ENCODE assay signal across 8 mouse cellular contexts in the genomic region with DNA sequence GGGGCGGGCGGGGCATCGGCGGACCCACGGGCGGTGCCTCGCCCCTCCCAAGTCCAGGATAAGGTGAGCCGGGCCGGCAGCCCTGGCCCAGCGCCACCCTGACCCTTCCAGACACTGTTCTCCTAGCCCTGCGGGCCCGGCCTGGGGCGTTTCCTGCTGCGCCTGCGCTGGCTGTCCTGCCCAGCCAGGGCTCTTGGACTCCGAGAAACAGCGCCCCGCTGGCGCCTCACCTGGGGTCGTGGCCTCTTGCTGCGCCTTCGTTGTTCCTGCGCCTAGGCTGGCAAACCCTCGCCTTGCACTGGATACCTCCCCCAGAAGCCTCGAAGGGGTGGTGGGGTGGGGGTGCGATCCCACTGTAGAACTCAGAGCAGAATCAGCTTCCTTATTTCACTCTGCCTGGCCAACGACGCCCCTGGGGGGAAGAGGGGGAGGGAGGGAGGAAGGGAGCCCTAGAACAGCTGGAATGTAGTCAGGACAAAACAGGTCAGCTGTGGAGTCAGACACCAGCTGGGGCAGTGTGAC. TPM values are rescaled to one million over a fixed set of nuclear protein-coding genes. Genes with fewer than 3 reads are reported as not detected.
DNase-seq lines count a peak whose midpoint lies in the region; ATAC-seq and TF ChIP-seq lines count a peak whose summit lies in the region.

A gene (minus strand): TSS at position 393 of the 522 bp plus-strand sequence.

- H3K9ac ChIP-seq in hindbrain, embryonic 14.5 days: peak within 1 kb of the TSS; percentile 74
- peak within 1 kb of the TSS; percentile 55 for H3K9ac ChIP-seq in liver, embryonic 11.5 days (ENCODE audit: low read depth, low read length)
- peak within 1 kb of the TSS; percentile 61 for H3K9ac ChIP-seq in midbrain, postnatal 0 days (replicated peaks; ENCODE audit: low read length, poor library complexity, severe bottlenecking)

- no peak; the same call in 1 of the 2 replicates for ATAC-seq in hindbrain, embryonic 14.5 days (ENCODE audit: low FRiP score)
- peak; percentile 74 for ATAC-seq in liver, embryonic 11.5 days (replicated peaks; ENCODE audit: low FRiP score)
- ATAC-seq in midbrain, postnatal 0 days (ENCODE audit: low FRiP score): peak; percentile 31

- peaks cover 11% of the 10 kb centered on the region; the same call in 1 of the 2 replicates for H3K4me1 ChIP-seq in hindbrain, embryonic 14.5 days (replicated peaks; ENCODE audit: control insufficient read depth, insufficient read depth, low read length)
- peaks cover 6% of the 10 kb centered on the region; the same call in 1 of the 2 replicates for H3K4me1 ChIP-seq in liver, embryonic 11.5 days (replicated peaks; ENCODE audit: control insufficient read depth, insufficient read depth, low read length)
- H3K4me1 ChIP-seq in midbrain, postnatal 0 days (ENCODE audit: insufficient read depth, low read length): no peaks in the 10 kb centered on the region

- no peaks in the 10 kb centered on the region for H3K36me3 ChIP-seq in hindbrain, embryonic 14.5 days (replicated peaks; ENCODE audit: control insufficient read depth, insufficient read depth)
- H3K36me3 ChIP-seq in liver, embryonic 11.5 days (ENCODE audit: control insufficient read depth, insufficient read depth, low read length): no peaks in the 10 kb centered on the region
- H3K36me3 ChIP-seq in midbrain, postnatal 0 days (ENCODE audit: insufficient read depth, low read length): no peaks in the 10 kb centered on the region

- H3K9me3 ChIP-seq in hindbrain, embryonic 14.5 days (ENCODE audit: control insufficient read depth, low read length): no peaks in the 10 kb centered on the region
- H3K9me3 ChIP-seq in liver, embryonic 11.5 days (ENCODE audit: control insufficient read depth, low read length): no peaks in the 10 kb centered on the region
- H3K9me3 ChIP-seq in midbrain, postnatal 0 days (ENCODE audit: low read length): no peaks in the 10 kb centered on the region

- H3K27me3 ChIP-seq in hindbrain, embryonic 14.5 days (ENCODE audit: control insufficient read depth, insufficient read depth, low read length): peaks cover 13% of the 10 kb centered on the region
- H3K27me3 ChIP-seq in liver, embryonic 11.5 days (replicated peaks; ENCODE audit: control insufficient read depth, insufficient read depth, low read length): peaks cover 17% of the 10 kb centered on the region
- no peaks in the 10 kb centered on the region for H3K27me3 ChIP-seq in midbrain, postnatal 0 days (ENCODE audit: insufficient read depth, low read length)

- no peak for TF ChIP-seq CTCF in midbrain, postnatal 0 days (IDR thresholded peaks at IDR 0.05)

- no peak within 1 kb of the TSS for H3K27ac ChIP-seq in hindbrain, embryonic 14.5 days
- H3K27ac ChIP-seq in liver, embryonic 11.5 days (ENCODE audit: low read depth, low read length): no peak within 1 kb of the TSS
- no peak within 1 kb of the TSS for H3K27ac ChIP-seq in midbrain, postnatal 0 days (ENCODE audit: low read depth, low read length)

- H3K4me3 ChIP-seq in hindbrain, embryonic 14.5 days (replicated peaks; ENCODE audit: low read length): peak within 1 kb of the TSS; percentile 53
- H3K4me3 ChIP-seq in liver, embryonic 11.5 days (ENCODE audit: low read depth, low read length): peak within 1 kb of the TSS; percentile 55
- peak within 1 kb of the TSS; percentile 46 for H3K4me3 ChIP-seq in midbrain, postnatal 0 days (ENCODE audit: low read depth, low read length)

- peak within 1 kb of the TSS; percentile 93 for H3K4me2 ChIP-seq in hindbrain, embryonic 14.5 days (replicated peaks)
- peak within 1 kb of the TSS; percentile 92 for H3K4me2 ChIP-seq in liver, embryonic 11.5 days
- peak within 1 kb of the TSS; percentile 92 for H3K4me2 ChIP-seq in midbrain, postnatal 0 days (ENCODE audit: low read depth, low read length, poor library complexity, severe bottlenecking)

- peak; percentile 26 for DNase-seq in CD4-positive helper T cell, adult 2 months (ENCODE audit: low read depth, low spot score)
- DNase-seq in adrenal gland, postnatal 25 days: peak; percentile 66
- DNase-seq in gastrocnemius, adult 8-10 months (ENCODE audit: low spot score in 2 of 2): peak; percentile 5 to 20
- peak; percentile 40 for DNase-seq in hindbrain, embryonic 14.5 days (ENCODE audit: low spot score)
- DNase-seq in liver, embryonic 11.5 days (ENCODE audit: low spot score): no peak
- no peak for DNase-seq in midbrain, postnatal 0 days (ENCODE audit: low spot score)
- DNase-seq in thymus, adult 18-20 months: peak; percentile 26 to 28
- DNase-seq in right cerebral cortex, postnatal 25 days: no peak

- under 1% methylated on average over 24 of the region's 28 CpGs for WGBS in hindbrain, embryonic 14.5 days
- 0% methylated on average over 26 of the region's 28 CpGs for WGBS in liver, embryonic 11.5 days
- WGBS in midbrain, postnatal 0 days: under 1% methylated on average over 27 of the region's 28 CpGs

RNA-seq across cellular contexts. Expression of the gene that starts here (rescaled TPM):
- 0.95 and 1.3 TPM in 2 replicates for total RNA-seq in adrenal gland, postnatal 25 days (2021)
- under 1 TPM; 0.11 to 0.29 (median 0.18) TPM for total RNA-seq in gastrocnemius, adult 8-10 months (2022)
- polyA plus RNA-seq in hindbrain, embryonic 14.5 days (2014; fragmentation: Nextera tagmentation; extraction: Ambion mirVana): 2.1 and 2.4 TPM in 2 replicates
- 1.7 and 1.9 TPM in 2 replicates for polyA plus RNA-seq in liver, embryonic 11.5 days (2014; fragmentation: Nextera tagmentation; extraction: Ambion mirVana)
- 3.0 and 3.6 TPM in 2 replicates for total RNA-seq in midbrain, postnatal 0 days (2014; rRNA removed)
- polyA plus RNA-seq in midbrain, postnatal 0 days (2015; fragmentation: Nextera tagmentation; extraction: Ambion mirVana): 0.68 and 0.74 TPM in 2 replicates

Comparison
In these comparisons a context has a peak if more than half of its experiments do, and no peak if none do; other contexts are left out.
1. Peak in DNase-seq in gastrocnemius, adult 8-10 months; RNA of the gene not detected or under 1 TPM.
2. DNase-seq: peak in CD4-positive helper T cell, adult 2 months (single experiment), adrenal gland, postnatal 25 days (single experiment), hindbrain, embryonic 14.5 days (single experiment) and thymus, adult 18-20 months (2 of 2); none in liver, embryonic 11.5 days (single experiment), midbrain, postnatal 0 days (single experiment) and right cerebral cortex, postnatal 25 days (single experiment).
3. Peak in every context shown above with its lines, with median percentiles within 50 percentile points of each other: H3K4me2 ChIP-seq, H3K4me3 ChIP-seq and H3K9ac ChIP-seq.